Mouse (Mus musculus): ENCODE measurements at regions not wholly inside any gene's neighbourhood (a gene's known extent, or its start where the extent isn't known, plus 50 kb on each side); places are given as distances from the start of the nearest gene placed in this dataset.

- no peak for DNase-seq
- intact Hi-C loops (cut with DNase I; ENCODE audit: low total_unique reads) = no loop called here
These were observed 270.1 kb downstream of the Mid1ip1 start for GRCm38 (mm10) chrX:10984894-10985293.

- intact Hi-C loops (cut with DNase I; ENCODE audit: low total_unique reads) = no loop called here
- DNase-seq = no peak
These were observed 277.0 kb downstream of the Mid1ip1 start for GRCm38 (mm10) chrX:10991871-10992210.

GRCm38 (mm10) chrX:10992211-10993004 lies 277.6 kb downstream of the Mid1ip1 start:
- intact Hi-C loops (cut with DNase I; ENCODE audit: low total_unique reads) = no loop called here
- DNase-seq = no peak

GRCm38 (mm10) chrX:10993005-10993377 lies 278.2 kb downstream of the Mid1ip1 start:
- peak; percentile 4 for DNase-seq
- intact Hi-C loops (cut with DNase I; ENCODE audit: low total_unique reads) = no loop called here

GRCm38 (mm10) chrX:10994910-10995309 lies 280.1 kb downstream of the Mid1ip1 start:
- intact Hi-C loops (cut with DNase I; ENCODE audit: low total_unique reads) = no loop called here

GRCm38 (mm10) chrX:11001180-11001579 lies 286.4 kb downstream of the Mid1ip1 start:
- intact Hi-C loops (cut with DNase I; ENCODE audit: low total_unique reads) = no loop called here

More at GRCm38 (mm10) chrX:10994910-10995309, 280.1 kb downstream of the Mid1ip1 start:
- no peak for DNase-seq

GRCm38 (mm10) chrX:11039278-11039677 lies 259.8 kb upstream of the H2al1a start:
- no peak for DNase-seq
- intact Hi-C loops (cut with DNase I; ENCODE audit: low total_unique reads) = no loop called here

More at GRCm38 (mm10) chrX:11001180-11001579, 286.4 kb downstream of the Mid1ip1 start:
- DNase-seq = no peak

- intact Hi-C loops (cut with DNase I; ENCODE audit: low total_unique reads) = no loop called here
- DNase-seq = no peak
These were observed 252.3 kb upstream of the H2al1a start for GRCm38 (mm10) chrX:11046769-11047168.

- no peak for DNase-seq
- intact Hi-C loops (cut with DNase I; ENCODE audit: low total_unique reads) = no loop called here
These were observed 216.9 kb upstream of the H2al1a start for GRCm38 (mm10) chrX:11082171-11082570.

- DNase-seq = no peak
- intact Hi-C loops (cut with DNase I; ENCODE audit: low total_unique reads) = no loop called here
These were observed 216.2 kb upstream of the H2al1a start for GRCm38 (mm10) chrX:11082845-11083244.

- no peak for DNase-seq
- intact Hi-C loops (cut with DNase I; ENCODE audit: low total_unique reads) = no loop called here
These were observed 212.6 kb upstream of the H2al1a start for GRCm38 (mm10) chrX:11086257-11087072.

- intact Hi-C loops (cut with DNase I; ENCODE audit: low total_unique reads) = no loop called here
- DNase-seq = peak; percentile 12
These were observed 211.1 kb upstream of the H2al1a start for GRCm38 (mm10) chrX:11087913-11088312.

- intact Hi-C loops (cut with DNase I; ENCODE audit: low total_unique reads) = no loop called here
- no peak for DNase-seq
These were observed 210.6 kb upstream of the H2al1a start for GRCm38 (mm10) chrX:11088506-11088905.

GRCm38 (mm10) chrX:11090432-11090831 lies 208.6 kb upstream of the H2al1a start:
- peak; percentile 20 for DNase-seq
- intact Hi-C loops (cut with DNase I; ENCODE audit: low total_unique reads) = no loop called here

GRCm38 (mm10) chrX:11097581-11098254 lies 201.3 kb upstream of the H2al1a start:
- intact Hi-C loops (cut with DNase I; ENCODE audit: low total_unique reads) = no loop called here

GRCm38 (mm10) chrX:11098366-11098765 lies 200.7 kb upstream of the H2al1a start:
- DNase-seq = no peak
- intact Hi-C loops (cut with DNase I; ENCODE audit: low total_unique reads) = no loop called here

More at GRCm38 (mm10) chrX:11097581-11098254, 201.3 kb upstream of the H2al1a start:
- DNase-seq = no peak

- DNase-seq = no peak
- intact Hi-C loops (cut with DNase I; ENCODE audit: low total_unique reads) = no loop called here
These were observed 199.6 kb upstream of the H2al1a start for GRCm38 (mm10) chrX:11099146-11100087.

- intact Hi-C loops (cut with DNase I; ENCODE audit: low total_unique reads) = no loop called here
- DNase-seq = peak; percentile 14
These were observed 198.1 kb upstream of the H2al1a start for GRCm38 (mm10) chrX:11100935-11101334.

GRCm38 (mm10) chrX:11131253-11131652 lies 167.8 kb upstream of the H2al1a start:
- intact Hi-C loops (cut with DNase I; ENCODE audit: low total_unique reads) = no loop called here
- no peak for DNase-seq
